Mouse (Mus musculus) heart, embryonic 14.5 days (tissue): ENCODE measurements around the gene Serpinb9. TPM values are rescaled to one million over a fixed set of nuclear protein-coding genes. Genes with fewer than 3 reads are reported as not detected.
"Not testable (repeated sequence)": the region's sequence is repeated elsewhere in the genome, so short reads cannot be mapped to it uniquely, and the experiment has no call there.

ENCODE experiments used
- ATAC-seq: fragments of 200-750 bp; cut with Nextera tagmentation; 2 replicates; pipeline ENCODE4 v1.8.0; 2017; ENCODE audit warnings: low read depth, moderate TSS enrichment; ENCODE audit not compliant: insufficient number of reproducible peaks, insufficient read depth, low FRiP score
- H3K27ac ChIP-seq, 2 experiments: fragments of 200-500 bp in 1 of 2; fragments of 300-500 bp in 1 of 2; sonication (generic) in 1 of 2; replicated peaks in 1 of 2; 2 replicates each; pipeline ENCODE4 v1.5.1; 2012 to 2014; ENCODE audit warnings: low read depth in 2 of 2, low read length in 2 of 2, control low read depth in 1 of 2, mild to moderate bottlenecking in 1 of 2, mixed read lengths in 1 of 2; ENCODE audit not compliant: control insufficient read depth in 1 of 2, insufficient read depth in 1 of 2
- H3K27me3 ChIP-seq: fragments of 300-500 bp; sonication (generic); 2 replicates; pipeline ENCODE4 v1.6.1; 2014; ENCODE audit warnings: mild to moderate bottlenecking, low read length, control low read depth; ENCODE audit not compliant: control insufficient read depth, insufficient read depth
- H3K36me3 ChIP-seq: fragments of 300-500 bp; sonication (generic); 2 replicates; pipeline ENCODE4 v1.6.1; 2014; ENCODE audit warnings: mild to moderate bottlenecking, control low read depth, low read length, mixed read lengths; ENCODE audit not compliant: control insufficient read depth, insufficient read depth
- H3K4me1 ChIP-seq, 2 experiments: fragments of 200-500 bp in 1 of 2; fragments of 300-500 bp in 1 of 2; sonication (generic) in 1 of 2; 2 replicates each; pipeline ENCODE4 v1.6.1; 2012 to 2014; ENCODE audit warnings: low read length in 2 of 2, control low read depth in 1 of 2, mixed read lengths in 1 of 2; ENCODE audit not compliant: control insufficient read depth in 2 of 2, insufficient read depth in 2 of 2
- H3K4me2 ChIP-seq: fragments of 300-500 bp; sonication (generic); 2 replicates; pipeline ENCODE4 v1.6.1; 2014; ENCODE audit warnings: mild to moderate bottlenecking, low read length
- H3K4me3 ChIP-seq, 2 experiments: fragments of 200-500 bp in 1 of 2; fragments of 300-500 bp in 1 of 2; sonication (generic) in 1 of 2; 2 replicates each; pipeline ENCODE4 v1.5.1; 2012 to 2014; ENCODE audit warnings: low read length in 2 of 2, mild to moderate bottlenecking in 2 of 2, control low read depth in 1 of 2, low read depth in 1 of 2, moderate library complexity in 1 of 2; ENCODE audit not compliant: control insufficient read depth in 1 of 2, insufficient read depth in 1 of 2
- H3K9ac ChIP-seq: fragments of 300-500 bp; sonication (generic); 2 replicates; pipeline ENCODE4 v1.6.1; 2014; ENCODE audit warnings: mild to moderate bottlenecking, low read length
- H3K9me3 ChIP-seq: fragments of 300-500 bp; sonication (generic); 2 replicates; pipeline ENCODE4 v1.6.1; 2016; ENCODE audit warnings: low read length, control low read depth; ENCODE audit not compliant: control insufficient read depth
- WGBS: fragments of 180-500 bp; shearing (Covaris S2); extraction: QIAGEN DNeasy Blood & Tissue Kit; methylation state at CpG from one replicate; pipeline ENCODE4 v1.1.7; 2014; 5-methylcytosine and 5-hydroxymethylcytosine counted together
- polyA plus RNA-seq: library from polyadenylated mRNA; unstranded; fragments of >200 nt; fragmentation: Nextera tagmentation; extraction: Ambion mirVana; gene quantifications from 2 replicates; pipeline ENCODE4 v1.2.1, GENCODE M21; 2014

The Serpinb9 gene
- polyA plus RNA-seq = 7.0 and 9.0 TPM in 2 replicates

- WGBS = 90% methylated on average over 3 of the region's 3 CpGs
- Histone ChIP-seq H3K4me2 (peak within 1 kb of the TSS; percentile 61), H3K36me3 (no peaks in the 10 kb centered on the region), H3K4me1 (peaks cover 2 to 7% of the 10 kb centered on the region in 2 experiments), H3K27ac (peak within 1 kb of the TSS; percentile 73 to 87), H3K9me3 (no peaks in the 10 kb centered on the region), H3K9ac (peak within 1 kb of the TSS; percentile 62), H3K4me3 (peak within 1 kb of the TSS; percentile 34 to 35), H3K27me3 (no peaks in the 10 kb centered on the region)
- ATAC-seq = no peak
These were observed at the start of gene Serpinb9 for GRCm38 (mm10) chr13:33002950-33003349. Serpinb9 (plus strand) TSS chr13:33003250.

GRCm38 (mm10) chr13:32956537-32956936, 46.5 kb upstream of the Serpinb9 start:
- Histone ChIP-seq H3K9ac (no peak overlapping the region), H3K4me3 (no peak overlapping the region), H3K36me3 (no peaks in the 10 kb centered on the region), H3K4me1 (peaks cover 3 to 15% of the 10 kb centered on the region in 2 experiments), H3K27me3 (no peaks in the 10 kb centered on the region), H3K27ac (no peak overlapping the region), H3K9me3 (no peaks in the 10 kb centered on the region), H3K4me2 (no peak overlapping the region)
- WGBS = 52% methylated on average over 4 of the region's 4 CpGs
- ATAC-seq = no peak

- Histone ChIP-seq H3K27me3 (no peaks in the 10 kb centered on the region), H3K36me3 (no peaks in the 10 kb centered on the region), H3K4me1 (peaks cover 3 to 15% of the 10 kb centered on the region in 2 experiments), H3K9me3 (no peaks in the 10 kb centered on the region), H3K4me2 (no peak overlapping the region), H3K9ac (no peak overlapping the region), H3K4me3 (no peak overlapping the region), H3K27ac (peak overlapping the region; percentile 55 to 74)
- 37% methylated on average over 4 of the region's 4 CpGs for WGBS
- ATAC-seq = no peak
These were observed 45.1 kb upstream of the Serpinb9 start for GRCm38 (mm10) chr13:32957917-32958316.

- H3K27me3 ChIP-seq, H3K4me3 ChIP-seq, H3K9me3 ChIP-seq, H3K36me3 ChIP-seq, ATAC-seq, H3K9ac ChIP-seq, H3K4me2 ChIP-seq: not testable (repeated sequence)
- Histone ChIP-seq H3K27ac (peak overlapping the region; percentile 54 to 74), H3K4me1 (peaks cover 5 to 16% of the 10 kb centered on the region in 2 experiments)
- WGBS = 30% methylated on average over 7 of the region's 7 CpGs
These were observed 44.5 kb upstream of the Serpinb9 start for GRCm38 (mm10) chr13:32958521-32958920.

GRCm38 (mm10) chr13:32963990-32964753, 38.9 kb upstream of the Serpinb9 start:
- WGBS = 50% methylated on average over 9 of the region's 9 CpGs
- Histone ChIP-seq H3K36me3 (no peaks in the 10 kb centered on the region), H3K4me1 (peaks cover 10 to 17% of the 10 kb centered on the region in 2 experiments), H3K4me2 (no peak overlapping the region), H3K9ac (no peak overlapping the region), H3K27me3 (no peaks in the 10 kb centered on the region), H3K9me3 (no peaks in the 10 kb centered on the region), H3K4me3 (no peak overlapping the region), H3K27ac (peak overlapping the region; percentile 51 to 65)
- ATAC-seq = no peak

- H3K9me3 ChIP-seq = no peaks in the 10 kb centered on the region
- no peaks in the 10 kb centered on the region for H3K27me3 ChIP-seq
- H3K36me3 ChIP-seq = no peaks in the 10 kb centered on the region
- H3K4me3 ChIP-seq = peak within 1 kb of the TSS; percentile 34 to 36
- 29% methylated on average over 14 of the region's 16 CpGs for WGBS
- peak within 1 kb of the TSS; percentile 73 for H3K9ac ChIP-seq
- peaks cover 10 to 17% of the 10 kb centered on the region in 2 experiments for H3K4me1 ChIP-seq
- peak within 1 kb of the TSS; percentile 66 to 67 for H3K27ac ChIP-seq
- peak within 1 kb of the TSS; percentile 61 for H3K4me2 ChIP-seq
- ATAC-seq = peak; percentile 45
These were observed 37.9 kb upstream of the Serpinb9 start, which contains the start of gene Serpinb6b for GRCm38 (mm10) chr13:32964989-32965811. Serpinb6b (plus strand) TSS chr13:32965209.

GRCm38 (mm10) chr13:32966116-32966515, 36.9 kb upstream of the Serpinb9 start:
- Histone ChIP-seq H3K27me3 (no peaks in the 10 kb centered on the region), H3K9me3 (no peaks in the 10 kb centered on the region), H3K4me3 (peak overlapping the region; percentile 34 to 36; a peak in 2 of 4 replicates), H3K27ac (no peak overlapping the region; a peak in 1 of 4 replicates), H3K4me2 (peak overlapping the region; percentile 61), H3K9ac (no peak overlapping the region), H3K4me1 (peaks cover 10 to 17% of the 10 kb centered on the region in 2 experiments), H3K36me3 (no peaks in the 10 kb centered on the region)
- no peak for ATAC-seq
- 57% methylated on average over 5 of the region's 5 CpGs for WGBS
